Mouse (Mus musculus) ZHBTc4 (cell line): ENCODE results near the gene Mrpl46.

Experiments
- DNase-seq: peaks from one replicate; pipeline ENCODE4 v3.0.0-alpha.2; 2011; ENCODE audit warnings: low read depth, low spot score

The Mrpl46 gene

GRCm38 (mm10) chr7:78782639-78783581 lies at the start of gene Mrpl46, which contains the start of gene Mrps11:
TSS of gene Mrpl46 (minus strand) at chr7:78783531.
TSS of gene Mrps11 (plus strand) at chr7:78783119.
- peak; percentile 93 for DNase-seq

GRCm38 (mm10) chr7:78827749-78828362 lies 44.5 kb upstream of the Mrpl46 start:
- DNase-seq: no peak

- peak; percentile 14 for DNase-seq
Observed at GRCm38 (mm10) chr7:78826682-78827385, 43.5 kb upstream of the Mrpl46 start.

- DNase-seq: no peak
Observed at GRCm38 (mm10) chr7:78818336-78818735, 35.0 kb upstream of the Mrpl46 start.

- DNase-seq: no peak
Observed at GRCm38 (mm10) chr7:78814766-78815165, 31.4 kb upstream of the Mrpl46 start.

- no peak for DNase-seq
Observed at GRCm38 (mm10) chr7:78813791-78814190, 30.5 kb upstream of the Mrpl46 start.

- DNase-seq: no peak
Observed at GRCm38 (mm10) chr7:78807192-78807591, 23.9 kb upstream of the Mrpl46 start.

GRCm38 (mm10) chr7:78803841-78804240 lies 20.5 kb upstream of the Mrpl46 start:
- DNase-seq: peak; percentile 52

- DNase-seq: no peak
Observed at GRCm38 (mm10) chr7:78799730-78800496, 16.6 kb upstream of the Mrpl46 start.

- no peak for DNase-seq
Observed at GRCm38 (mm10) chr7:78797843-78798455, 14.6 kb upstream of the Mrpl46 start.

- DNase-seq: no peak
Observed at GRCm38 (mm10) chr7:78796624-78797023, 13.3 kb upstream of the Mrpl46 start.

GRCm38 (mm10) chr7:78794571-78795092 lies 11.3 kb upstream of the Mrpl46 start:
- no peak for DNase-seq

GRCm38 (mm10) chr7:78793895-78794570 lies 10.7 kb upstream of the Mrpl46 start:
- DNase-seq: no peak

- peak; percentile 80 for DNase-seq
Observed at GRCm38 (mm10) chr7:78791359-78792222, 8.3 kb upstream of the Mrpl46 start.

GRCm38 (mm10) chr7:78787793-78788380 lies 4.6 kb upstream of the Mrpl46 start:
- no peak for DNase-seq

GRCm38 (mm10) chr7:78785906-78786305 lies 2.6 kb upstream of the Mrpl46 start:
- no peak for DNase-seq

GRCm38 (mm10) chr7:78778741-78779140 lies 4.6 kb downstream of the Mrpl46 start:
- no peak for DNase-seq

- peak; percentile 64 for DNase-seq
Observed at GRCm38 (mm10) chr7:78770936-78771335, 12.4 kb downstream of the Mrpl46 start.
